Mouse (Mus musculus) MEL-GATA-1-ER (cell line): ENCODE measurements around the gene Cp.
A peak's percentile ranks its signal among the peaks of the same experiment; 100 is the strongest.
"Not testable (repeated sequence)": the region's sequence is repeated elsewhere in the genome, so short reads cannot be mapped to it uniquely, and the experiment has no call there.

Experiments used
- DNase-seq: peaks from one replicate; pipeline ENCODE4 v3.0.0-alpha.2; 2012; ENCODE audit warnings: low read depth; ENCODE audit errors: extremely low read depth

The Cp gene

GRCm38 (mm10) chr3:20005611-20006010 lies 48.8 kb downstream of the Cp start:
- DNase-seq: no peak

- DNase-seq: no peak
Observed at GRCm38 (mm10) chr3:20007275-20007674, 50.4 kb downstream of the Cp start.

- DNase-seq: no peak
Observed at GRCm38 (mm10) chr3:20007759-20008158, 50.9 kb downstream of the Cp start.

- DNase-seq: no peak
Observed at GRCm38 (mm10) chr3:20010464-20010863, 53.6 kb downstream of the Cp start.

- DNase-seq: not testable (repeated sequence)
Observed at GRCm38 (mm10) chr3:20010905-20011304, 54.1 kb downstream of the Cp start.

- DNase-seq: no peak
Observed at GRCm38 (mm10) chr3:20014454-20014853, 57.6 kb downstream of the Cp start.

GRCm38 (mm10) chr3:20018076-20018475 lies 61.2 kb downstream of the Cp start:
- DNase-seq: no peak

GRCm38 (mm10) chr3:20023832-20024231 lies 67.0 kb downstream of the Cp start:
- DNase-seq: no peak

- DNase-seq: no peak
Observed at GRCm38 (mm10) chr3:20026481-20026880, 69.6 kb downstream of the Cp start.

- DNase-seq: peak; percentile 67
Observed at GRCm38 (mm10) chr3:20026996-20027689, 70.3 kb downstream of the Cp start.

GRCm38 (mm10) chr3:20027788-20028187 lies 70.9 kb downstream of the Cp start:
- DNase-seq: no peak

- no peak for DNase-seq
Observed at GRCm38 (mm10) chr3:20028640-20029039, 71.8 kb downstream of the Cp start.

- no peak for DNase-seq
Observed at GRCm38 (mm10) chr3:20030807-20031206, 74.0 kb downstream of the Cp start.

GRCm38 (mm10) chr3:20033761-20034718 lies 77.2 kb downstream of the Cp start:
- DNase-seq: no peak

GRCm38 (mm10) chr3:20034719-20035404 lies 78.0 kb downstream of the Cp start, which contains the start of gene Hps3:
Gene Hps3 (minus strand): TSS chr3:20035315.
- peak; percentile 82 for DNase-seq

GRCm38 (mm10) chr3:20036069-20036468 lies 79.2 kb downstream of the Cp start:
- DNase-seq: no peak

GRCm38 (mm10) chr3:20041461-20041860 lies 84.6 kb downstream of the Cp start:
- DNase-seq: not testable (repeated sequence)

GRCm38 (mm10) chr3:20044736-20045135 lies 87.9 kb downstream of the Cp start:
- DNase-seq: not testable (repeated sequence)

- peak; percentile 92 for DNase-seq
Observed at GRCm38 (mm10) chr3:20057306-20058196, 100.7 kb downstream of the Cp start, which contains the start of gene Hltf. Gene Hltf (plus strand): TSS chr3:20057811.

GRCm38 (mm10) chr3:20058197-20058541 lies 101.3 kb downstream of the Cp start:
- no peak for DNase-seq
